Comparison of ENCODE assay signal across 22 mouse cellular contexts in genomic region chr10:53635246-53635971, GRCm38 (mm10). TPM values are rescaled to one million over a fixed set of nuclear protein-coding genes. Genes with fewer than 3 reads are reported as not detected.
DNase-seq lines count a peak whose midpoint lies in the region; ATAC-seq lines count a peak whose summit lies in the region.
"Had no signal": no experiment of that assay in that cellular context is flagged by ENCODE, and none has a peak within 500 bp of the region (broad histone marks: within the 10 kb centered on the region; RNA-seq: fewer than 3 reads in every experiment).

No protein-coding gene starts in this region.

- H3K27ac ChIP-seq in kidney, embryonic 14.5 days (ENCODE audit: low read depth, low read length), result no peak overlapping the region
- H3K27ac ChIP-seq in heart, embryonic 12.5 days (ENCODE audit: poor library complexity, severe bottlenecking), result peak overlapping the region; percentile 15; the same call in 1 of the 2 replicates
- H3K27ac ChIP-seq: embryonic facial prominence, embryonic 15.5 days; gastrocnemius, adult 2 months; left cerebral cortex, adult 2 months had no signal

- ATAC-seq in kidney, embryonic 14.5 days (ENCODE audit: low FRiP score, low TSS enrichment), result no peak
- ATAC-seq in common myeloid progenitor, adult 5-6 weeks (replicated peaks; ENCODE audit: low read depth, poor library complexity, severe bottlenecking), result peak; percentile 61; the same call in 1 of the 2 replicates
- no peak for ATAC-seq in heart, embryonic 12.5 days (ENCODE audit: insufficient number of reproducible peaks, low FRiP score)
- ATAC-seq: forebrain, embryonic 16.5 days; hindbrain, embryonic 16.5 days; intestine, postnatal 0 days; midbrain, embryonic 16.5 days had no signal

- H3K4me3 ChIP-seq in kidney, embryonic 14.5 days (ENCODE audit: low read length), result no peak overlapping the region
- H3K4me3 ChIP-seq in heart, embryonic 12.5 days, result 0 out of 2 replicates have a peak overlapping the region, but pooled peaks have one; percentile 1
- H3K4me3 ChIP-seq: embryonic facial prominence, embryonic 15.5 days; gastrocnemius, adult 2 months; left cerebral cortex, adult 2 months had no signal

- no peaks in the 10 kb centered on the region for H3K36me3 ChIP-seq in kidney, embryonic 14.5 days (ENCODE audit: control insufficient read depth, insufficient read depth, low read length)
- no peaks in the 10 kb centered on the region for H3K36me3 ChIP-seq in heart, embryonic 12.5 days
- H3K36me3 ChIP-seq: embryonic facial prominence, embryonic 15.5 days had no signal

- H3K9me3 ChIP-seq in kidney, embryonic 14.5 days (ENCODE audit: control insufficient read depth, low read length), result no peaks in the 10 kb centered on the region
- H3K9me3 ChIP-seq in heart, embryonic 12.5 days (replicated peaks), result no peaks in the 10 kb centered on the region
- H3K9me3 ChIP-seq: embryonic facial prominence, embryonic 15.5 days had no signal

- H3K4me2 ChIP-seq in kidney, embryonic 14.5 days (replicated peaks; ENCODE audit: low read depth, low read length), result no peak overlapping the region
- H3K4me2 ChIP-seq in heart, embryonic 12.5 days, result peak overlapping the region; percentile 33
- H3K4me2 ChIP-seq: embryonic facial prominence, embryonic 15.5 days had no signal

- no peak overlapping the region for H3K9ac ChIP-seq in kidney, embryonic 14.5 days (ENCODE audit: low read depth, low read length)
- H3K9ac ChIP-seq in heart, embryonic 12.5 days, result no peak overlapping the region
- H3K9ac ChIP-seq: embryonic facial prominence, embryonic 15.5 days had no signal

- WGBS in kidney, embryonic 14.5 days, result 76% methylated on average over 13 of the region's 13 CpGs
- 37% methylated on average over 13 of the region's 13 CpGs for WGBS in heart, embryonic 12.5 days

- H3K4me1 ChIP-seq in kidney, embryonic 14.5 days (ENCODE audit: control insufficient read depth, insufficient read depth, low read length), result no peaks in the 10 kb centered on the region
- peaks cover 3% of the 10 kb centered on the region; the same call in 1 of the 2 replicates for H3K4me1 ChIP-seq in heart, embryonic 12.5 days (replicated peaks)
- H3K4me1 ChIP-seq: embryonic facial prominence, embryonic 15.5 days had no signal

- peak; percentile 22 for DNase-seq in kidney, adult 11 months
- DNase-seq in heart, postnatal 4 days, result peak; percentile 43
- no peak for DNase-seq in yolk sac, embryonic 10.5 days (ENCODE audit: low spot score)
- DNase-seq in ovary, postnatal 36 days (ENCODE audit: low spot score), result no peak
- no peak for DNase-seq in frontal cortex, postnatal 10 days (ENCODE audit: low spot score in 2 of 2)
- DNase-seq: adrenal gland, postnatal 14 days; cerebellum, postnatal 25 days; gastrocnemius, adult 2 months; left cerebral cortex, postnatal 4 days; liver; lung, postnatal 10 days; right cerebral cortex, postnatal 25 days; thymus, postnatal 14 days had no signal

- no peaks in the 10 kb centered on the region for H3K27me3 ChIP-seq in kidney, embryonic 14.5 days (ENCODE audit: control insufficient read depth, insufficient read depth, low read length)
- no peaks in the 10 kb centered on the region for H3K27me3 ChIP-seq in heart, embryonic 12.5 days (replicated peaks)
- H3K27me3 ChIP-seq: embryonic facial prominence, embryonic 15.5 days had no signal

RNA-seq across cellular contexts. Expression of gene Mcm9, which starts 5.2 kb away (rescaled TPM):
- 9.4 and 18.8 TPM in 2 replicates for polyA plus RNA-seq in kidney, embryonic 14.5 days (2014; fragmentation: Nextera tagmentation; extraction: Ambion mirVana)
- total RNA-seq in common myeloid progenitor, adult 5-6 weeks (2017), result 24.2 and 30.6 TPM in 2 replicates
- 11.6 and 14.1 TPM in 2 replicates for polyA plus RNA-seq in heart, embryonic 12.5 days (2016; fragmentation: Nextera tagmentation; extraction: Ambion mirVana)
- 10 to 100 TPM; 13.7 to 14.5 TPM for total RNA-seq in heart, postnatal 4 days (2021)

RNA-seq across cellular contexts. Expression of gene Asf1a, which starts 38.9 kb away (rescaled TPM):
- polyA plus RNA-seq in kidney, embryonic 14.5 days (2014; fragmentation: Nextera tagmentation; extraction: Ambion mirVana), result 155 and 171 TPM in 2 replicates
- total RNA-seq in common myeloid progenitor, adult 5-6 weeks (2017), result 97.1 and 98.4 TPM in 2 replicates
- polyA plus RNA-seq in heart, embryonic 12.5 days (2016; fragmentation: Nextera tagmentation; extraction: Ambion mirVana), result 80.7 and 80.8 TPM in 2 replicates
- total RNA-seq in heart, postnatal 4 days (2021), result 10 to 100 TPM; 41.0 to 41.5 TPM

Comparison
In these comparisons a context has a peak if more than half of its experiments do, and no peak if none do; other contexts are left out.
1. DNase-seq: peak in kidney, adult 11 months (single experiment) and heart, postnatal 4 days (single experiment); none in yolk sac, embryonic 10.5 days (single experiment), ovary, postnatal 36 days (single experiment) and frontal cortex, postnatal 10 days (0 of 2).